Mouse (Mus musculus): Measurements from ENCODE around the gene Fam234a.
"Not testable (repeated sequence)": the region's sequence is repeated elsewhere in the genome, so short reads cannot be mapped to it uniquely, and the experiment has no call there.

The Fam234a gene

GRCm38 (mm10) chr17:26244101-26244841 lies at the start of gene Fam234a:
Gene Fam234a, minus strand, starts transcription at chr17:26244242.
- DNase-seq (ENCODE audit: low read depth, low spot score): peak; percentile 97

GRCm38 (mm10) chr17:26289475-26289874 lies 45.4 kb upstream of the Fam234a start:
- DNase-seq (ENCODE audit: low read depth, low spot score): no peak

GRCm38 (mm10) chr17:26286199-26286955 lies 42.3 kb upstream of the Fam234a start:
- DNase-seq (ENCODE audit: low read depth, low spot score): no peak

GRCm38 (mm10) chr17:26276711-26277110 lies 32.7 kb upstream of the Fam234a start:
- DNase-seq (ENCODE audit: low read depth, low spot score): peak; percentile 80

- DNase-seq (ENCODE audit: low read depth, low spot score): no peak
Observed at GRCm38 (mm10) chr17:26275933-26276332, 31.9 kb upstream of the Fam234a start.

- no peak for DNase-seq (ENCODE audit: low read depth, low spot score)
Observed at GRCm38 (mm10) chr17:26272586-26272985, 28.5 kb upstream of the Fam234a start.

- not testable (repeated sequence) for DNase-seq (ENCODE audit: low read depth, low spot score)
Observed at GRCm38 (mm10) chr17:26269577-26269976, 25.5 kb upstream of the Fam234a start.

- peak; percentile 63 for DNase-seq (ENCODE audit: low read depth, low spot score)
Observed at GRCm38 (mm10) chr17:26268851-26269250, 24.8 kb upstream of the Fam234a start.

GRCm38 (mm10) chr17:26262384-26262783 lies 18.3 kb upstream of the Fam234a start:
- no peak for DNase-seq (ENCODE audit: low read depth, low spot score)

GRCm38 (mm10) chr17:26261826-26262225 lies 17.8 kb upstream of the Fam234a start:
- DNase-seq (ENCODE audit: low read depth, low spot score): peak; percentile 45

GRCm38 (mm10) chr17:26255313-26255712 lies 11.3 kb upstream of the Fam234a start:
- no peak for DNase-seq (ENCODE audit: low read depth, low spot score)

GRCm38 (mm10) chr17:26253399-26253798 lies 9.4 kb upstream of the Fam234a start:
- peak; percentile 40 for DNase-seq (ENCODE audit: low read depth, low spot score)

- DNase-seq (ENCODE audit: low read depth, low spot score): peak; percentile 96
Observed at GRCm38 (mm10) chr17:26252539-26253251, 8.7 kb upstream of the Fam234a start, which contains the start of gene Luc7l. Gene Luc7l, plus strand, starts transcription at chr17:26252896.

- DNase-seq (ENCODE audit: low read depth, low spot score): peak; percentile 65
Observed at GRCm38 (mm10) chr17:26251886-26252538, 8.0 kb upstream of the Fam234a start.

- DNase-seq (ENCODE audit: low read depth, low spot score): peak; percentile 86
Observed at GRCm38 (mm10) chr17:26243471-26244100, 456 bp downstream of the Fam234a start.

GRCm38 (mm10) chr17:26240990-26241389 lies 3.1 kb downstream of the Fam234a start:
- DNase-seq (ENCODE audit: low read depth, low spot score): peak; percentile 88

GRCm38 (mm10) chr17:26240120-26240790 lies 3.8 kb downstream of the Fam234a start:
- peak; percentile 80 for DNase-seq (ENCODE audit: low read depth, low spot score)

- DNase-seq (ENCODE audit: low read depth, low spot score): no peak
Observed at GRCm38 (mm10) chr17:26239551-26239950, 4.5 kb downstream of the Fam234a start.

GRCm38 (mm10) chr17:26237667-26238066 lies 6.4 kb downstream of the Fam234a start:
- no peak for DNase-seq (ENCODE audit: low read depth, low spot score)

- no peak for DNase-seq (ENCODE audit: low read depth, low spot score)
Observed at GRCm38 (mm10) chr17:26235077-26235815, 8.8 kb downstream of the Fam234a start.

Measured in 3T3-L1 (cell line).